Mouse (Mus musculus): ENCODE results near the gene Gpsm3. TPM values are rescaled to one million over a fixed set of nuclear protein-coding genes. Genes with fewer than 3 reads are reported as not detected.

Gene Gpsm3
- polyA plus RNA-seq, 1 experiment: 35.6 TPM

GRCm38 (mm10) chr17:34587423-34587811 is 2.2 kb upstream of the Gpsm3 start:
- DNase-seq: peak; percentile 97
- TF ChIP-seq POLR2A (IDR thresholded peaks at IDR 0.05; ENCODE audit: borderline replicate concordance, extremely low read depth, low read depth, low read length) (peak; percentile 92), CTCF (IDR thresholded peaks at IDR 0.05; ENCODE audit: insufficient read depth, low read length) (no peak)

GRCm38 (mm10) chr17:34587814-34588213 is 1.8 kb upstream of the Gpsm3 start:
- TF ChIP-seq POLR2A (IDR thresholded peaks at IDR 0.05; ENCODE audit: borderline replicate concordance, extremely low read depth, low read depth, low read length) (no peak), CTCF (IDR thresholded peaks at IDR 0.05; ENCODE audit: insufficient read depth, low read length) (no peak)
- Histone ChIP-seq H3K4me3 (replicated peaks; ENCODE audit: extremely low read depth, low read depth, low read length) (peak overlapping the region; percentile 77), H3K4me1 (ENCODE audit: control insufficient read depth, insufficient read depth, low read length) (peaks cover 19% of the 10 kb centered on the region)
- under 1% methylated on average over 19 of the region's 19 CpGs for WGBS
- DNase-seq: no peak

More at GRCm38 (mm10) chr17:34587423-34587811, 2.2 kb upstream of the Gpsm3 start:
- WGBS: 1% methylated on average over 50 of the region's 50 CpGs
- peak overlapping the region; percentile 78 for H3K4me3 ChIP-seq (replicated peaks; ENCODE audit: extremely low read depth, low read depth, low read length)
- peaks cover 19% of the 10 kb centered on the region for H3K4me1 ChIP-seq (ENCODE audit: control insufficient read depth, insufficient read depth, low read length)

- H3K4me3 ChIP-seq (replicated peaks; ENCODE audit: extremely low read depth, low read depth, low read length): no peak overlapping the region
- TF ChIP-seq POLR2A (IDR thresholded peaks at IDR 0.05; ENCODE audit: borderline replicate concordance, extremely low read depth, low read depth, low read length) (peak; percentile 26; the same call in 1 of the 2 replicates), CTCF (IDR thresholded peaks at IDR 0.05; ENCODE audit: insufficient read depth, low read length) (no peak)
- 63% methylated on average over 3 of the region's 3 CpGs for WGBS
- no peak for DNase-seq
- H3K4me1 ChIP-seq (ENCODE audit: control insufficient read depth, insufficient read depth, low read length): peaks cover 19% of the 10 kb centered on the region
Measured at GRCm38 (mm10) chr17:34588767-34589166, 839 bp upstream of the Gpsm3 start.

GRCm38 (mm10) chr17:34589206-34589605 is 400 bp upstream of the Gpsm3 start:
- Histone ChIP-seq H3K4me1 (ENCODE audit: control insufficient read depth, insufficient read depth, low read length) (peaks cover 19% of the 10 kb centered on the region), H3K4me3 (replicated peaks; ENCODE audit: extremely low read depth, low read depth, low read length) (peak overlapping the region; percentile 42)
- 33% methylated on average over 7 of the region's 7 CpGs for WGBS
- TF ChIP-seq CTCF (IDR thresholded peaks at IDR 0.05; ENCODE audit: insufficient read depth, low read length) (no peak), POLR2A (IDR thresholded peaks at IDR 0.05; ENCODE audit: borderline replicate concordance, extremely low read depth, low read depth, low read length) (no peak)
- DNase-seq: no peak

- 60% methylated on average over 15 of the region's 15 CpGs for WGBS
- H3K4me3 ChIP-seq (replicated peaks; ENCODE audit: extremely low read depth, low read depth, low read length): peak overlapping the region; percentile 55
- no peak for DNase-seq
- H3K4me1 ChIP-seq (ENCODE audit: control insufficient read depth, insufficient read depth, low read length): peaks cover 19% of the 10 kb centered on the region
- no peak for TF ChIP-seq CTCF (IDR thresholded peaks at IDR 0.05; ENCODE audit: insufficient read depth, low read length)
- TF ChIP-seq POLR2A (IDR thresholded peaks at IDR 0.05; ENCODE audit: borderline replicate concordance, extremely low read depth, low read depth, low read length): no peak
Measured at GRCm38 (mm10) chr17:34590154-34590987, 765 bp downstream of the Gpsm3 start.

- 6% methylated on average over 21 of the region's 21 CpGs for WGBS
- TF ChIP-seq POLR2A (IDR thresholded peaks at IDR 0.05; ENCODE audit: borderline replicate concordance, extremely low read depth, low read depth, low read length) (no peak), CTCF (IDR thresholded peaks at IDR 0.05; ENCODE audit: insufficient read depth, low read length) (no peak)
- Histone ChIP-seq H3K4me1 (ENCODE audit: control insufficient read depth, insufficient read depth, low read length) (peaks cover 18% of the 10 kb centered on the region), H3K4me3 (replicated peaks; ENCODE audit: extremely low read depth, low read depth, low read length) (peak within 1 kb of the TSS; percentile 61)
- DNase-seq: peak; percentile 50
Measured at GRCm38 (mm10) chr17:34591029-34591993, 1.7 kb downstream of the Gpsm3 start, which contains the start of gene Pbx2. Gene Pbx2 (plus strand): TSS chr17:34591266.

GRCm38 (mm10) chr17:34591994-34592375 is 2.4 kb downstream of the Gpsm3 start:
- DNase-seq: peak; percentile 82
- peak overlapping the region; percentile 61 for H3K4me3 ChIP-seq (replicated peaks; ENCODE audit: extremely low read depth, low read depth, low read length)
- WGBS: 1% methylated on average over 25 of the region's 35 CpGs
- TF ChIP-seq CTCF (IDR thresholded peaks at IDR 0.05; ENCODE audit: insufficient read depth, low read length) (no peak), POLR2A (IDR thresholded peaks at IDR 0.05; ENCODE audit: borderline replicate concordance, extremely low read depth, low read depth, low read length) (peak; percentile 89; the same call in 1 of the 2 replicates)
- peaks cover 11% of the 10 kb centered on the region for H3K4me1 ChIP-seq (ENCODE audit: control insufficient read depth, insufficient read depth, low read length)

GRCm38 (mm10) chr17:34592581-34593549 is 3.3 kb downstream of the Gpsm3 start:
- 1% methylated on average over 32 of the region's 32 CpGs for WGBS
- TF ChIP-seq POLR2A (IDR thresholded peaks at IDR 0.05; ENCODE audit: borderline replicate concordance, extremely low read depth, low read depth, low read length) (0 out of 2 replicates have a peak, but pooled peaks have one; percentile 32), CTCF (IDR thresholded peaks at IDR 0.05; ENCODE audit: insufficient read depth, low read length) (no peak)
- peak; percentile 40 for DNase-seq
- Histone ChIP-seq H3K4me1 (ENCODE audit: control insufficient read depth, insufficient read depth, low read length) (peaks cover 10% of the 10 kb centered on the region), H3K4me3 (replicated peaks; ENCODE audit: extremely low read depth, low read depth, low read length) (peak overlapping the region; percentile 39)

Measured in lung, adult 2 months (tissue).